Mouse (Mus musculus) intestine, embryonic 16.5 days (tissue): ENCODE results near the gene Crygc. TPM values are rescaled to one million over a fixed set of nuclear protein-coding genes. Genes with fewer than 3 reads are reported as not detected.
"Not testable (repeated sequence)": the region's sequence is repeated elsewhere in the genome, so short reads cannot be mapped to it uniquely, and the experiment has no call there.

Experiments used
- ATAC-seq: fragments of 200-750 bp; cut with Nextera tagmentation; 2 replicates; pipeline ENCODE4 v1.8.0; 2017; ENCODE audit warnings: moderate TSS enrichment, moderate library complexity
- H3K27ac ChIP-seq: fragments of 300-500 bp; sonication (generic); 2 replicates; pipeline ENCODE4 v1.5.1; 2014; ENCODE audit warnings: mild to moderate bottlenecking, low read length
- H3K27me3 ChIP-seq: fragments of 300-500 bp; sonication (generic); replicated peaks from 2 replicates; pipeline ENCODE4 v1.6.1; 2014; ENCODE audit warnings: low read length, control low read depth, mixed read lengths; ENCODE audit not compliant: control insufficient read depth, insufficient read depth
- H3K36me3 ChIP-seq: fragments of 300-500 bp; sonication (generic); 2 replicates; pipeline ENCODE4 v1.6.1; 2014; ENCODE audit warnings: low read length, control low read depth; ENCODE audit not compliant: control insufficient read depth, insufficient read depth
- H3K4me1 ChIP-seq: fragments of 300-500 bp; sonication (generic); 2 replicates; pipeline ENCODE4 v1.6.1; 2014; ENCODE audit warnings: low read length, control low read depth, mixed read lengths; ENCODE audit not compliant: control insufficient read depth, insufficient read depth
- H3K4me2 ChIP-seq: fragments of 300-500 bp; sonication (generic); 2 replicates; pipeline ENCODE4 v1.6.1; 2014; ENCODE audit warnings: low read depth, low read length, control low read depth
- H3K4me3 ChIP-seq: fragments of 300-500 bp; sonication (generic); 2 replicates; pipeline ENCODE4 v1.5.1; 2014; ENCODE audit warnings: mild to moderate bottlenecking, low read length
- H3K9ac ChIP-seq: fragments of 300-500 bp; sonication (generic); 2 replicates; pipeline ENCODE4 v1.6.1; 2014; ENCODE audit warnings: low read depth, low read length
- H3K9me3 ChIP-seq: fragments of 300-500 bp; sonication (generic); 2 replicates; pipeline ENCODE4 v1.6.1; 2016; ENCODE audit warnings: low read length, control low read depth; ENCODE audit not compliant: control insufficient read depth
- WGBS: fragments of 180-500 bp; shearing (Covaris S2); extraction: QIAGEN DNeasy Blood & Tissue Kit; methylation state at CpG from one replicate; pipeline ENCODE4 v1.1.7; 2014; 5-methylcytosine and 5-hydroxymethylcytosine counted together
- polyA plus RNA-seq: library from polyadenylated mRNA; unstranded; fragments of >200 nt; fragmentation: Nextera tagmentation; extraction: Ambion mirVana; gene quantifications from 2 replicates; pipeline ENCODE4 v1.2.1, GENCODE M21; 2015

Crygc gene
- polyA plus RNA-seq, 1 experiment from 2014 or later = not detected

DNA sequence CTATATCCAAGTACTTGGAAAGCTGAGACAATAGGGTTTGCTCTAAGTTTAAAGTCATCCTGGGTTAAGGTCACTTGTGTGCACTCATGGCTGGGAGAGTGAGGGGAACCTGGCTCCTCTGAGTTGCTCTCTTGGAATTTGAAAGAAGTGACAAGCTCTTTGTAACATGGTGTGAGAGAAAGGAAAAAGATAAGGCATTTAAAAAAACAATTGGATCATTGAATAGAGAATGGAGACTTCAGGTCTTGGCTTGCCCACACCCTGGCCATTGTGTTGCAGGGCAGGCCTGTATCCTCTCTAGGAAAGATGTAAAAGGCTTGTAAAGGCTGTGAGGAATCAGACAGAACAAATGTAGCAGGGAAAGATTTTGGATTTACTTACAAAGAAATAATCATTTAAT lies 5.6 kb downstream of the Crygc start:
- no peak overlapping the region for H3K27ac ChIP-seq
- no peaks in the 10 kb centered on the region for H3K27me3 ChIP-seq
- no peak for ATAC-seq

DNA sequence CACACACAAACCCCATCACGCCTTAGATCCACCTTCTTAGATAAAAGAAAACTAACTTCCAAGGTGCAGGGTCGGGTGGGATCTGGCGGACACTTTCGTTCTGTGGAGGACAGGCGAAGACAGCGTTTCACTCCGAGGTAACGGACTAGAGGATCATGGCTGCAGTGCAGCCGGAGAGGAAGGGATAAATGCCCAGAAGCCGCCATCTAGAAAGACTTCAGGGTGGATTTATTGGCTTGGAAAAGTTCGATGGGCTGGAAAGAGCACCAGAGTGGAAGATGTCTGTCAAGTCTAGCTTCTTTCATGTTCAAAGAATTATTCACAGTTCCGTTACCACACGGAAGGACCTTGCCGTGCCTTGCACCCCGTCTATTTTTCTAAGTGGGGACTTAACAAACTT lies 9.3 kb downstream of the Crygc start:
- no peak overlapping the region for H3K27ac ChIP-seq
- H3K4me3 ChIP-seq = no peak overlapping the region
- H3K4me1 ChIP-seq = 0 out of 2 replicates have a peak, but pooled peaks cover 3% of the 10 kb centered on the region
- H3K27me3 ChIP-seq = no peaks in the 10 kb centered on the region
- no peak overlapping the region for H3K4me2 ChIP-seq
- H3K36me3 ChIP-seq = no peaks in the 10 kb centered on the region
- no peaks in the 10 kb centered on the region for H3K9me3 ChIP-seq
- no peak overlapping the region for H3K9ac ChIP-seq
- no peak for ATAC-seq
- 86% methylated on average over 15 of the region's 15 CpGs for WGBS

More for the DNA sequence above, 5.6 kb downstream of the Crygc start:
- H3K9me3 ChIP-seq = no peaks in the 10 kb centered on the region
- no peaks in the 10 kb centered on the region for H3K36me3 ChIP-seq
- H3K4me2 ChIP-seq = no peak overlapping the region
- H3K4me1 ChIP-seq = no peaks in the 10 kb centered on the region
- no peak overlapping the region for H3K4me3 ChIP-seq
- H3K9ac ChIP-seq = no peak overlapping the region

DNA sequence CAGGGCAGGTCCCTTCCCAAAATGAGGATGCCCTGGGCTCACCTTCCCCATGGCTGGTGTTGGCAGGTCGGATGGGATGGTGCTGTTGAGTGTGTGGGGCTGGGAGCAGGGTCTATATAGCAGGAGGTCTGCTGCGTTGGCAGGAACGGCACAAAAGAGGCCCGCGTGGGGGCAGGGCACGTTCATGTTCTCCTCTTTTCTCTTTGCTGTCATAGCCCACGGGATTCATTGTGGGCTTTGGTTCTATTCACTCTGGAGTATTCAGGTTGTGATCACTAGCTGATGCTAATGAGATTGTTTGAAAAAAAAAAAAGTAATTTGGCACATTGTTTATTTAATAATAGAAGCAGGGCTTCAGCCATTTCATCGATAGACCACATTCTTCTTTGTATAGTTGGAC lies 10.1 kb downstream of the Crygc start, which contains the start of gene Crygd:
Gene Crygd, minus strand, starts transcription at position 101 of the 400 bp plus-strand sequence.
- Histone ChIP-seq H3K27me3 (no peaks in the 10 kb centered on the region), H3K36me3 (no peaks in the 10 kb centered on the region), H3K9ac (no peak within 1 kb of the TSS), H3K9me3 (no peaks in the 10 kb centered on the region), H3K27ac (no peak within 1 kb of the TSS), H3K4me1 (0 out of 2 replicates have a peak, but pooled peaks cover 3% of the 10 kb centered on the region), H3K4me2 (no peak within 1 kb of the TSS), H3K4me3 (no peak within 1 kb of the TSS)
- WGBS = 82% methylated on average over 8 of the region's 8 CpGs
- no peak for ATAC-seq

DNA sequence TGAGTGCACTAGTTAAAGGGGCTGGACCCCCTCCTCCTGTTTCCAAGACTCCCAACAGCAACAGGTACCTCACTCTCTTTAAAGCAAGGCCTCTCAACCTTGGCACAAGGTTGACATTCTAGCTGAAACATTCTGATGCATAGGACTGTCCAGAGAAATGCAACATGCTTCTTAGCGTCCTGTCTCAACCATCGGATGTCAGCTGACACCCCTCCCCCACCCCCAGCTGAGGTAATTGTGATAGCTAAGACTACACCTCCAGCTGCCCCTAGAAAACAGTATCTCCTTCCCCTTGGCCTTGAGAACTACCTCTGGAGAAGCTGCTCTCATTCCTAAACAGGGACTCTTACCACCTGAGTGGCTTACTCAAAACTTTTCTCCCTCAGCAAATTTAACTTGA lies 21.3 kb downstream of the Crygc start:
- H3K36me3 ChIP-seq = no peaks in the 10 kb centered on the region
- H3K27me3 ChIP-seq = no peaks in the 10 kb centered on the region; the same call in 1 of the 2 replicates
- no peak overlapping the region for H3K27ac ChIP-seq
- 38% methylated on average over 2 of the region's 2 CpGs for WGBS
- ATAC-seq = no peak
- H3K4me3 ChIP-seq = no peak overlapping the region
- H3K4me2 ChIP-seq = no peak overlapping the region
- H3K9me3 ChIP-seq = no peaks in the 10 kb centered on the region
- H3K4me1 ChIP-seq = no peaks in the 10 kb centered on the region
- H3K9ac ChIP-seq = no peak overlapping the region

DNA sequence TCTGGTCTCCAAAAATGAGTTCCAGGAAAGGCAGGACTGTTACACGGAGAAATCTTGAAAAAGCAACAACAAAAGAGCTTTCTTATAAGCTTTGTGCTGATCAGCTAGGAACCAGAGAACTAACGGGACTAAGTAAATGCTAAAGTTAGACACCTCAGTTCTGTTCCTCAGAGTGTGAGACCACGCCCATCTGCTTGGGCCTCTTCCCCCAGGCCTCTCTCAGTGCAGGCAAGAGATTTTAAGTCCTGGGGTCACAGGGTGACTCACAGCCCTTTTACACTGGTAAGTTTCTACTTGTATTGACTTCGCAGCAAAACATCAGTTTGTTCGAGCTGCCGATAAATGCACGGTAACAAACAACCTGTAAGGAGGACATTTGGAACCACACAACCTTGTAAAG lies 21.8 kb downstream of the Crygc start:
- no peaks in the 10 kb centered on the region for H3K4me1 ChIP-seq
- H3K9me3 ChIP-seq = no peaks in the 10 kb centered on the region
- no peak overlapping the region for H3K9ac ChIP-seq
- ATAC-seq = no peak
- no peak overlapping the region for H3K4me2 ChIP-seq
- no peaks in the 10 kb centered on the region; the same call in 1 of the 2 replicates for H3K27me3 ChIP-seq
- WGBS = 64% methylated on average over 7 of the region's 7 CpGs
- H3K4me3 ChIP-seq = no peak overlapping the region
- H3K27ac ChIP-seq = no peak overlapping the region
- no peaks in the 10 kb centered on the region for H3K36me3 ChIP-seq

DNA sequence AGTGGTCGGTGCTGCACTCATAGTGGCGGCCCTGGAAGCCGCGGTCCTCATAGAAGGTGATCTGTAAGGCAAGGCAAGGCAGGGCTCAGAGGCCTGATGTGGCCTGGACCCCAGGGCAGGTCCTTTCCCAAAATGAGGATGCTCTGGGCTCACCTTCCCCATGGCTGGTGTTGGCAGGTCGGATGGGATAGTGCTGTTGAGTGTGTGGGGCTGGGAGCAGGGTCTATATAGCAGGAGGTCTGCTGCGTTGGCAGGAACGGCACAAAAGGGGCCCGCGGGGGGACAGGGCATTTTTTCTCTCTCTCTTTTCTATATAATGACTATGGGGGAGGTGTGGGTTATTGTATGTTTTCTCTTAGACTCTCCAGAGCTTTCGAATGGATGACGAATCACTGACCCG lies 22.5 kb downstream of the Crygc start, which contains the start of gene Cryge:
Gene Cryge, minus strand, starts transcription at position 198 of the 400 bp plus-strand sequence.
- H3K27me3 ChIP-seq, H3K36me3 ChIP-seq, H3K4me2 ChIP-seq, H3K9ac ChIP-seq, H3K4me3 ChIP-seq, H3K9me3 ChIP-seq, ATAC-seq, H3K27ac ChIP-seq, H3K4me1 ChIP-seq: not testable (repeated sequence)
- 72% methylated on average over 9 of the region's 12 CpGs for WGBS

DNA sequence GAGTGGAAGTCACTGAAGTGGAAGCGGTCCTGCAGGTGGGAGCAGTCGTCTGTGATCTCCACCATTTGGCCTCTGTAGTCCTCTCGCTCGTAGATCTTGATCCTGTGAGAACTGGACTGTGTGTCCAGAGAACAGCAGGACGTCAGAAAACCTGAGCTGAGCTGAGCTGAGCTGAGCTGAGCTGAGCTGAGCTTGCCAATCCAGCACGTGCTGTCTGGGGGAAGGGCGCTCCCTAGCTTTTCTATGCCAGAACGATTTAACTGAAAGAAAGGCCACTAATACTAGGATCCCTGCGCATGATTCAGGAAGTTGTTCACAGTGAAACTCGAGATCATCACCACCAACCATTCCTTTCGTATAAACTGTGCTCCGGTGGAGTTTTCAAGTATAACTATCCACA lies 24.7 kb downstream of the Crygc start:
- Histone ChIP-seq H3K27me3 (no peaks in the 10 kb centered on the region; the same call in 1 of the 2 replicates), H3K36me3 (no peaks in the 10 kb centered on the region), H3K4me3 (no peak overlapping the region), H3K9me3 (no peaks in the 10 kb centered on the region), H3K4me1 (no peaks in the 10 kb centered on the region), H3K4me2 (no peak overlapping the region), H3K27ac (no peak overlapping the region), H3K9ac (no peak overlapping the region)
- ATAC-seq = no peak
- WGBS = 57% methylated on average over 12 of the region's 12 CpGs

DNA sequence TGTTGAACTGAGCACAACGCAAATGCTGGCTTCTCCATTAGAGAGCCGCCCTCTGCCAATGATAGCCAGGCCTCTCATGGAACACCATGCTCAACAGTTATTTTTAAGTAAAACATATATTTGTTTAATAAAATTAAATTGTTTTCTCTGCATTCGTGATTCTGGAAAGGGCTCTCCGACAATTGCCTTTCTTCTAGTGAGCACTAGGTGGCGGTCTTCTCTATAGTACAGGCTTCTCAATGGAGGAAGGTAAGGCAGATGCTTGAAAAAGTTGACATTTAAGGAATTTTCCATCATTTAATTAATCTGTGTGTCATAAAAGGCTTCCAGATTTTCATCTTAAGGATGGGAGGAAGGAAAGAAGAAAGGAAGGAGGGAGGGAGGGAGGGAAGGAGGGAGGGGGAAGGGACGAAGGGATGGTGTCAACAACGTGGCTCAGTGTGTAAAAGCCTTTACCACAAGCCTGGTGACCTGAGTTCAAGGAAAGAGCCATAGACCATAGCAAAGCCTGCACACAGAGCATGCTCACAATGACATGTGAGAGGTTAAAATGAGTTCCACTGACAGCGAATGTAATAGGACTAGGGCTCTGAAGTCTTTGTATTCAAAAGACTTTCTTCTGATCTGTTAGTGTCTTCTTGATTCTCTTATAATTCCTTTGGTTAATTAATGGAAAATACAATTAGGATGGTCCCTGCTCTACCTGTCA lies 26.9 kb downstream of the Crygc start:
- H3K4me1 ChIP-seq = no peaks in the 10 kb centered on the region
- no peak overlapping the region for H3K9ac ChIP-seq
- 33% methylated on average over 8 of the region's 8 CpGs for WGBS
- H3K36me3 ChIP-seq = no peaks in the 10 kb centered on the region
- no peaks in the 10 kb centered on the region for H3K9me3 ChIP-seq
- H3K4me3 ChIP-seq = no peak overlapping the region
- no peak for ATAC-seq
- H3K27ac ChIP-seq = no peak overlapping the region
- H3K27me3 ChIP-seq = no peaks in the 10 kb centered on the region; the same call in 1 of the 2 replicates
- H3K4me2 ChIP-seq = no peak overlapping the region

DNA sequence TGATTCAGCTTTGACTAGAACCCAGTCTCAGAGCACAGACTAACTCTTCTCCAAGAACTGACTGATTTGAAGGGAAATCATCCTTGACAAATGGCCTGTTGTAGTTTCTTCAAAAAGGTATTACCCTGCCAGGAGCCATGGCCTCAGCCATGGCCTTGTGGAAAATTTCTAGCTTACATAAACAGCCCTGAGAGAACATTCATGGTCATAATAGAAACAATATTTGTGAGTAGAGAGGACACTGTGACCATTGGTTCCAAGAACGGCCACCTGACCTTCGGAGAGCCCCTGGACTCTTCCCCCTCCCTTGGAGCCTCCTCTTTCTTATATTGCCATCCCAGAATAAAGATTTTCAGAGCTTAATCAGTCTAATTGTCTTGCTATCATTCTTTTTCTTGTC lies 30.1 kb downstream of the Crygc start:
- no peak overlapping the region for H3K27ac ChIP-seq
- no peaks in the 10 kb centered on the region; the same call in 1 of the 2 replicates for H3K27me3 ChIP-seq
- no peak overlapping the region for H3K4me3 ChIP-seq
- 80% methylated on average over 2 of the region's 2 CpGs for WGBS
- no peaks in the 10 kb centered on the region for H3K36me3 ChIP-seq
- no peak overlapping the region for H3K4me2 ChIP-seq
- no peaks in the 10 kb centered on the region for H3K9me3 ChIP-seq
- no peak overlapping the region for H3K9ac ChIP-seq
- ATAC-seq = no peak
- H3K4me1 ChIP-seq = no peaks in the 10 kb centered on the region

DNA sequence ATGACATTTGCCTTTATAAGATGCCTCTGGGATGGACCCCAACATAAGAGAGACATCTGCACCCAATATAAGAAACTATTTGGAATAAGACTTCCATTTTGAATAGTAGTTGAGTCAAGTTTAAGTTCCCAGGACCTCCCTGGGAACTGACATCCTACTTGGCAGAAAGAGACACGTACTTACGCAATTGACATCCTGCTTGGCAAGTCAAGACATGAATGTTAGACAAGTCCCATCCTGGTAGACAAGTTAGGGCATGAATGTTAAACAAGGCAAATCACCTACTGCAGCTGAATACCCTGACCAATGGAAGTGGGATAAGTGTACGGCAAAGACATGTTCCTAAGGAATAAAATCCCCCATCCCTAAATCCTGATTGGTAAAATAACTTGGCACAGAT lies 31.7 kb downstream of the Crygc start:
- 94% methylated on average over 3 of the region's 3 CpGs for WGBS
- no peak overlapping the region for H3K4me3 ChIP-seq
- H3K36me3 ChIP-seq = no peaks in the 10 kb centered on the region
- H3K9ac ChIP-seq = no peak overlapping the region
- no peaks in the 10 kb centered on the region for H3K4me1 ChIP-seq
- H3K27ac ChIP-seq = no peak overlapping the region
- H3K27me3 ChIP-seq = no peaks in the 10 kb centered on the region
- no peak overlapping the region for H3K4me2 ChIP-seq
- no peak for ATAC-seq
- H3K9me3 ChIP-seq = 0 out of 2 replicates have a peak, but pooled peaks cover 2% of the 10 kb centered on the region
